Mouse (Mus musculus): Measurements from ENCODE around the gene Etv2.

Etv2 gene
- long read RNA-seq, experiment 1, result 0 reads
- long read RNA-seq, experiment 2, result 0 reads

- intact Hi-C loops (cut with DNase I), result no loop called here
Observed at GRCm38 (mm10) chr7:30635752-30636151, at the start of gene Etv2. TSS of gene Etv2 (minus strand) at chr7:30635852.

- intact Hi-C loops (cut with DNase I), result no loop called here
Observed at GRCm38 (mm10) chr7:30683425-30683824, 47.8 kb upstream of the Etv2 start.

GRCm38 (mm10) chr7:30681897-30682296 is 46.2 kb upstream of the Etv2 start:
- intact Hi-C loops (cut with DNase I), result no loop called here

- intact Hi-C loops (cut with DNase I), result loop anchor here (10.0 kb wide), 1 partner anchor 86 kb away; the partner anchor contains the start of gene Dmkn
Observed at GRCm38 (mm10) chr7:30678263-30678975, 42.8 kb upstream of the Etv2 start.

- intact Hi-C loops (cut with DNase I), result loop anchor here (10.0 kb wide), 1 partner anchor 93 kb away; the partner anchor contains the start of gene Dmkn
Observed at GRCm38 (mm10) chr7:30671480-30671879, 35.8 kb upstream of the Etv2 start, which contains the start of gene Pmis2. TSS of gene Pmis2 (minus strand) at chr7:30671605.

GRCm38 (mm10) chr7:30669229-30669628 is 33.6 kb upstream of the Etv2 start:
- intact Hi-C loops (cut with DNase I), result no loop called here

GRCm38 (mm10) chr7:30665321-30665720 is 29.7 kb upstream of the Etv2 start:
- intact Hi-C loops (cut with DNase I), result no loop called here

GRCm38 (mm10) chr7:30664529-30665200 is 29.0 kb upstream of the Etv2 start, which contains the start of gene Haus5:
TSS of gene Haus5 (minus strand) at chr7:30664994.
- intact Hi-C loops (cut with DNase I), result no loop called here

GRCm38 (mm10) chr7:30649591-30650540 is 14.2 kb upstream of the Etv2 start, which contains the start of gene Rbm42:
TSS of gene Rbm42 (minus strand) at chr7:30650317.
- intact Hi-C loops (cut with DNase I), result no loop called here

GRCm38 (mm10) chr7:30639083-30639482 is 3.4 kb upstream of the Etv2 start:
- intact Hi-C loops (cut with DNase I), result no loop called here

- intact Hi-C loops (cut with DNase I), result no loop called here
Observed at GRCm38 (mm10) chr7:30636395-30636794, 743 bp upstream of the Etv2 start.

GRCm38 (mm10) chr7:30634621-30635020 is 1.0 kb downstream of the Etv2 start:
- intact Hi-C loops (cut with DNase I), result no loop called here

- intact Hi-C loops (cut with DNase I), result no loop called here
Observed at GRCm38 (mm10) chr7:30633762-30634412, 1.8 kb downstream of the Etv2 start.

- intact Hi-C loops (cut with DNase I), result no loop called here
Observed at GRCm38 (mm10) chr7:30629013-30629412, 6.6 kb downstream of the Etv2 start.

- intact Hi-C loops (cut with DNase I), result no loop called here
Observed at GRCm38 (mm10) chr7:30626647-30627046, 9.0 kb downstream of the Etv2 start.

GRCm38 (mm10) chr7:30625530-30626384 is 9.9 kb downstream of the Etv2 start, which contains the start of gene Cox6b1:
TSS of gene Cox6b1 (minus strand) at chr7:30626151.
- intact Hi-C loops (cut with DNase I), result no loop called here

GRCm38 (mm10) chr7:30619202-30619601 is 16.4 kb downstream of the Etv2 start:
- intact Hi-C loops (cut with DNase I), result no loop called here

GRCm38 (mm10) chr7:30618658-30619057 is 17.0 kb downstream of the Etv2 start:
- intact Hi-C loops (cut with DNase I), result no loop called here

- intact Hi-C loops (cut with DNase I), result no loop called here
Observed at GRCm38 (mm10) chr7:30615049-30615760, 20.4 kb downstream of the Etv2 start.
